Mouse (Mus musculus): ENCODE data around the gene Iqck. TPM values are rescaled to one million over a fixed set of nuclear protein-coding genes. Genes with fewer than 3 reads are reported as not detected.

Iqck gene
- total RNA-seq, 2 experiments from 2014 or later, result 0.57 TPM; not detected in 1

DNA sequence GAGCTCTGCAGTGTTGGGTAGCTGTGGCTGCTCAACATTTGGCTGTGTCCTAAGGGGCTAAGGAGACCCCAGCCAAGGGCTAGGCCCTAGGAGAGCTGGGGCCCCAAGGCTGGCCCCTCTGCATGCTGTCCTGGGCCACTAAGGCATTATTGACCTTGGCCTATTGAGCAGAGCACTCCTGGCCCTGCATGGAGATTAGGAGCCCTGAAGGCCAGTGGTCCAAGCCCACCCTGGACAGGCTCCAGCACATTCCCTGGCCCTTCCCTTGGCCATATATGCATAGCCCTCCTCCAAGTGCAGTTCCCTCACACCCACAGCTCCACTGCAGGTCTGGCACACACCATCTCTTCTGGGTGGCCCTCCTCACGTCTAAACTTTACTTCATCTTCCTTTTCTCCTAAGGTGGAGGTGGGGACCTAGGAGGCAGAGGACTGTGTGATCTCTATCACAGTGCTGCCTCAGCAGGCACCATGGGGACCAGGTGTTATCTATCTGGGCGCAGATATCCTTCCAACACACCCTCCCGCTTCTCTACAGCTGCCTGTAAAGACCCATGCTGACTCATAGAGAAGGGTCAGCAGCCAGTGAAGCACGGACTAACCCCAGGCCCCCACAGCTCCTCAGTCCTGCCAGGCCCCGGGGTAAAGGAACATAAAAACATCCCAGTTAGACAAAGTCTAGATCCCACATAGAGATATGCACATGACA lies 5.9 kb upstream of the Iqck start:
- no peak for ATAC-seq (replicated peaks; ENCODE audit: poor library complexity, severe bottlenecking)

GRCm38 (mm10) chr7:118850676-118851290 lies 4.8 kb upstream of the Iqck start:
- no peak for ATAC-seq (replicated peaks; ENCODE audit: poor library complexity, severe bottlenecking)

GRCm38 (mm10) chr7:118851571-118851970 lies 4.0 kb upstream of the Iqck start:
- ATAC-seq (replicated peaks; ENCODE audit: poor library complexity, severe bottlenecking), result peak; percentile 48

DNA sequence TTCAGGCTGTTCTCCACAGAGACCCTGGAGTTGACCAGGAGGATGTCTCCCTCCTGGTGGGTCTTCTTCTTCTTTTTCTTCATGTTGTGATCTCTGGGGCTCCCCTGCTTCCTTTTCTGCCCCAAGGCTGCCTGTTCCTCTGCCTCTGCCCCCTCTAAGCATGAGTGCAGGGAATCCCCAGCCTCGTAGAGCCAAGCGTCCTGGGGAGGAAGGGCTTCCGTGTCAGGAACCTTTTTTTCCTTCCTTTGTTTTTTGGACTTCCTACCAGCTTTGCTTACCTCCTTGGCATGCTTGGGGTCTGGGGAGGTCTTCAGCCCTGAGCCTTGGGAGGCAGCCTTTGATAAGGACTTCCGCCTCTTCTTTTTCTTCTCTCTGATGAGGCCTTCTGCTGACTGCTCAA lies 2.9 kb upstream of the Iqck start:
- no peak for ATAC-seq (replicated peaks; ENCODE audit: poor library complexity, severe bottlenecking)

DNA sequence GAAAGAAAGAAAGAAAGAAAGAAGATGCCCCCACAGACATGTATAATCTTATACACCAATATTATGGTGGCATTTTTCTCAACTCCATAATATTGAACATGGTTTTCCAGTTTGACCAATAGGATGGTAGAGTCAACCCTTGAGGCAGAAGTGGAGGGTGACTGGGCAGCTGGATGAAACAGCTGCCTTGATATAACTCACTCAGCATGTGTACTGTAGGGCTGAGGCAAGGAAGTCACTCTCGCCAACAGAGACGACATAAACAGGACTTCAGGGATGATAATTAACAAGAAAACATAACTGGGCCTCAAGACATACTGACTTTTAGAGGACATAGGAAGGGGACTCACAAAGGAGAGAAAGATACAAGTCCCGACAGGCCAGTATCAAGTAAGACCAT lies 946 bp upstream of the Iqck start:
- ATAC-seq (replicated peaks; ENCODE audit: poor library complexity, severe bottlenecking), result no peak

GRCm38 (mm10) chr7:118855877-118856304 lies 339 bp downstream of the Iqck start, which contains the start of gene Knop1:
Gene Knop1 (minus strand): TSS chr7:118856254.
- ATAC-seq (replicated peaks; ENCODE audit: poor library complexity, severe bottlenecking), result peak; percentile 43

DNA sequence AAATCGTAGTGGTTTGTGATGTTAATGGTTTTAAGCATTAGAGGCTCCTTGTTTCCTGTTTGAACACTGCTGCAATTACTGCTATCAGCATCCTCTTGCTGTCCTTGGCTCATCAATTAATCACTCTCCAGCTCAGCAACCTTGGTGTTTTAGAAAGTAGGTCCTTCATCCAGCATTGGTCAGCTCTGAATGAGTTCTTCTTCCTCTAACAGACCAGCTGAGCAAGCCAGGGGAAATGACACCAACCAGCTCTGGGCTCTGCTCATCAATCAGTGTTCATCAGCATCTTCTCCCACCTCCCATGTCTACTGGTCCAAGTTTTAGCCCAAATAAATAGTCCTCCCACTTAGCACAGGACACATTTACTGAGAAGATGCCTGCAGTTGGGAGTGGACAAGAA lies 3.1 kb downstream of the Iqck start:
- ATAC-seq (replicated peaks; ENCODE audit: poor library complexity, severe bottlenecking), result no peak

DNA sequence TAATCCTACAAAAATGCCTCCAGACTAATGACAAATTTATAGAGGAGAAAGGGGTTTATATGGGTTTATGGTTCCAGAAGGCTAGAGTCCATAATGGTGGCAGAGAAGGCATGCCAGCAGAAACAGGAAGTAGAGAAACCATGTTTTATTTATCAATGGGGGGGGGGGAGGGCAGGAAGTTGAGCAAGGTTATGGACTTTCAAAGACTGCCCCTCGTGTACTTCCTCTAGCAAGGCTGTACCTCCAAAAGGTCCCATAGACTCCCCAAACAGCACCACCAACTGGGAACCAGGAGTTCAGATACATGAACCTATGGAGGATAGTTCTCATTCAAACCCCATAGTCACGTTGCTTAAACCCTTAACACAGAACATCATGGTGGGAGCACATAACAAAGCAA lies 9.8 kb downstream of the Iqck start:
- peak; percentile 82 for ATAC-seq (replicated peaks; ENCODE audit: poor library complexity, severe bottlenecking)

DNA sequence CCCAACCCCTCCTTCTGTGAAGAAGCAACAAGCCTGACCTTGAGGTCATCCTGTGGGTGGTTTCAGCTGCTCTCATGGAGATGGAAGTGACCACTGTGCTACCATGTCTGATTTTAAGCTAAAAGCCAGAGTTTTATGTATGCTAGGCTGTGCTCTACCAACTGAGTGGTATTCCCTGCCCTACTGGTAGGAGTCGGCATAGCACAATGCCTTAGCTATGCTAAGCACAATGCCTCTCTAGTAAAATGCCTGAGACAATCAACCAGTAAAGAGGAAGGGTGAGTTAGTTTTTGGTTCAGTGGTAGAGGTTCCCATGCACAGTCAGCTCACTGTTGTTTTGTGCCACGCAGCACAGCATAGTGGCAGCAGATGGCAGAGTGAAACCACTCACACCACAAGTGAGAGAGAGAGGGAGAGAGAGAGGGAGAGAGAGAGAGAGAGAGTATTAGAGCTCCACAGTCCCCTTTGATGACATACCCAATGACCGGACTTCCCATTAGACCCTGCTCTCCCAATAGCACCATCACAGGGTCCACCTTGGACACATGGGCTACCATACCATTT lies 24.0 kb downstream of the Iqck start:
- ATAC-seq (replicated peaks; ENCODE audit: poor library complexity, severe bottlenecking), result peak; percentile 30; the same call in 1 of the 2 replicates

- ATAC-seq (replicated peaks; ENCODE audit: poor library complexity, severe bottlenecking), result no peak
Observed at GRCm38 (mm10) chr7:118883957-118884356, 28.4 kb downstream of the Iqck start.

DNA sequence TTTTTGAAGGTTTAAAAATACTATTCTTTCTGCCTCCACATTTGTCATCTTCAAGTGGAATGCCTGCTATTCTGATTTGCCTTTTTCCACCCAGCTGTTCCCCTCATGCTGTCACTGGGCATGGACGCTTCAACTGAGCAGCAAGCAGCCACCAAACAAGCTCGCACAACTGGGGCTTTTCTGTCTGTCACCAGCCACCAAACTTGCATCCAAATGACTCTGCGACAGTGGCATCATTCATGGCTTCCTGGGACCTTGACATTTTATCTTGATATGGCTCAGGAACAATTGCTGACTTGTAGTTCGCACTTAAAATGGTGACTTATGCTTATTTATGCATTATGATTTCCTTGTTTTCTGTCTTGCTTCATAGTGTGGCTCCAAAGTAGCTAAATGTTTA lies 29.4 kb downstream of the Iqck start:
- no peak for ATAC-seq (replicated peaks; ENCODE audit: poor library complexity, severe bottlenecking)

GRCm38 (mm10) chr7:118887303-118888055 lies 31.9 kb downstream of the Iqck start:
- no peak for ATAC-seq (replicated peaks; ENCODE audit: poor library complexity, severe bottlenecking)

DNA sequence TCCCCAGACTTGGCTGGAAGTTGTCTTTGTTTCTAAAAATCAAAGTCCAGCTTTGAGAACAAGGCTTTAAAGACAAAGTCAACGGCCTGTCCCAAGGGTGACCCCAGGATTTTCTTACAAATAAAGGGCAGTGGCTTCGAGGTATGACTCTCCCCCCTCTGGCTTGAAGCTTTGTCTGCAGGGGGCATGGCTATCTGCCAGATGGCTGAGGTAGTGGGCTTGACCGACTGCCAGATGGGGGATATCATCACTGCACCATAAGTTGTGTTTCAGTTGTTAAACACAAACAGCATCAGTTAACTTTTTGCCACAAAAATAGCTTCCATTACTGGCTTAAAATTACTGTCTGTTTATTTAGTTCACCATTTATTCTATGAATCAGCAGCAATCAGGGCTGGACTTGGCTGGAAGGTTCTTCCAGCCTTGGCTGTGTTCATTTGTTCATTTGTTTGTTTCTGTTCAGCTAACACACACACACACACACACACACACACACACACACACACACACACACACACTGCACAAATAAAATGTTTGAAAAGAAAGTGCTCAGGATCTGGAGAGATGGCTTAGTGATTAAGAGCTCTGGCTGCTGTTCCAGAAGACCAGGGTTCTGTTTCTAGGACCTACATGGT lies 33.6 kb downstream of the Iqck start:
- ATAC-seq (replicated peaks; ENCODE audit: poor library complexity, severe bottlenecking), result no peak

GRCm38 (mm10) chr7:118895469-118896450 lies 40.2 kb downstream of the Iqck start:
- ATAC-seq (replicated peaks; ENCODE audit: poor library complexity, severe bottlenecking), result peak; percentile 56; the same call in 1 of the 2 replicates

- no peak for ATAC-seq (replicated peaks; ENCODE audit: poor library complexity, severe bottlenecking)
Observed at GRCm38 (mm10) chr7:118898063-118898462, 42.5 kb downstream of the Iqck start.

- no peak for ATAC-seq (replicated peaks; ENCODE audit: poor library complexity, severe bottlenecking)
Observed at GRCm38 (mm10) chr7:118900090-118900489, 44.5 kb downstream of the Iqck start.

DNA sequence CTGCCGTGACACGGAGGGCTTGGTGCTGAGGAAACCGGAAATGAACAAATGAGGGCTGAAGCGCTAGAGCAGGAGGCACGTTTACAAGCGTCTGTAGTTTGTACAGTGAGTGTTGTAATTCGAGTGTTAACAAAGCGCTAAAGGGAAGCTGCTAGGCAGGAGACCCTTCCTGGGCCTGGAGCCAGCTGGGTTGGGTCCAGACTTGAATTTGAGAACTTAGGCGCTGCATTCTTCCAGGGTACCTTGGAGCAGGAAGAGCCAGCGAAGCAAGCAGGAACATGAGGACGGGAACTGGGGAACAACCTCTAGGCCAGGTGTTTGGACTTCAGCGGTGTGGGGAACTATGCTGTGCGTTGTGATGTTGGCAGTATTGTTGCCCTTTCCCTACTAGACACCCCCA lies 47.4 kb downstream of the Iqck start:
- peak; percentile 85 for ATAC-seq (replicated peaks; ENCODE audit: poor library complexity, severe bottlenecking)

GRCm38 (mm10) chr7:118903879-118904278 lies 48.3 kb downstream of the Iqck start:
- ATAC-seq (replicated peaks; ENCODE audit: poor library complexity, severe bottlenecking), result peak; percentile 74

- ATAC-seq (replicated peaks; ENCODE audit: poor library complexity, severe bottlenecking), result no peak
Observed at GRCm38 (mm10) chr7:118904530-118904929, 49.0 kb downstream of the Iqck start.

Measured in granulocyte monocyte progenitor cell, adult 5-6 weeks (primary cell).